Mouse (Mus musculus) spleen, adult 2 months (tissue): ENCODE results near the gene Galnt17. TPM values are rescaled to one million over a fixed set of nuclear protein-coding genes. Genes with fewer than 3 reads are reported as not detected.

ENCODE experiments used
- DNase-seq, 2 experiments: peaks; one replicate each; pipeline versions ENCODE4 v3.0.0 to v3.0.0-alpha.2; 2012 to 2021; ENCODE audit warnings: low spot score in 2 of 2, low read depth in 1 of 2
- H3K27ac ChIP-seq: fragments of 200-500 bp; 2 replicates; pipeline ENCODE4 v1.5.1; 2012; ENCODE audit warnings: low read length, inconsistent platforms; ENCODE audit not compliant: insufficient read depth
- H3K27me3 ChIP-seq: fragments of 200-500 bp; 2 replicates; pipeline ENCODE4 v1.6.1; 2012; ENCODE audit warnings: mild to moderate bottlenecking, moderate library complexity, low read length, inconsistent platforms; ENCODE audit not compliant: control insufficient read depth, insufficient read depth
- H3K36me3 ChIP-seq: fragments of 200-500 bp; 2 replicates; pipeline ENCODE4 v1.6.1; 2012; ENCODE audit warnings: mild to moderate bottlenecking, low read length, inconsistent platforms; ENCODE audit not compliant: control insufficient read depth, insufficient read depth
- H3K4me1 ChIP-seq: fragments of 200-500 bp; 2 replicates; pipeline ENCODE4 v1.6.1; 2011; ENCODE audit warnings: inconsistent platforms; ENCODE audit not compliant: control insufficient read depth, insufficient read depth, insufficient read length
- H3K4me3 ChIP-seq: fragments of 200-500 bp; 2 replicates; pipeline ENCODE4 v1.5.1; 2011; ENCODE audit warnings: mild to moderate bottlenecking, inconsistent platforms; ENCODE audit not compliant: insufficient read depth, insufficient read length; ENCODE audit errors: extremely low read depth
- CTCF ChIP-seq: fragments of 200-500 bp; IDR thresholded peaks from 2 replicates; pipeline ENCODE4 v1.5.1; 2011; ENCODE audit warnings: mild to moderate bottlenecking, inconsistent platforms; ENCODE audit not compliant: insufficient read depth, insufficient read length, insufficient replicate concordance; ENCODE audit errors: extremely low read depth
- POLR2A ChIP-seq: fragments of 200-500 bp; IDR thresholded peaks from 2 replicates; pipeline ENCODE4 v1.6.1; 2011; ENCODE audit warnings: low read depth, low read length, inconsistent platforms
- WGBS: fragments of 180-500 bp; shearing (Covaris S2); methylation state at CpG from one replicate; pipeline ENCODE4 v1.1.7; 2018; 5-methylcytosine and 5-hydroxymethylcytosine counted together
- polyA plus RNA-seq: library from polyadenylated mRNA; depleted of rRNA; stranded (reverse); fragments of >200 nt; gene quantifications from 2 replicates; pipeline ENCODE4 v1.2.3, GENCODE M21; 2012

The Galnt17 gene
- polyA plus RNA-seq, 1 experiment, result 0.04 TPM

GRCm38 (mm10) chr5:131156323-131156722 is 152.0 kb downstream of the Galnt17 start:
- H3K4me1 ChIP-seq, result no peaks in the 10 kb centered on the region
- 79% methylated on average over 3 of the region's 3 CpGs for WGBS
- no peak for DNase-seq
- H3K36me3 ChIP-seq, result no peaks in the 10 kb centered on the region
- no peaks in the 10 kb centered on the region for H3K27me3 ChIP-seq
- no peak overlapping the region for H3K4me3 ChIP-seq
- H3K27ac ChIP-seq, result no peak overlapping the region
- no peak for TF ChIP-seq POLR2A
- no peak for TF ChIP-seq CTCF

DNA sequence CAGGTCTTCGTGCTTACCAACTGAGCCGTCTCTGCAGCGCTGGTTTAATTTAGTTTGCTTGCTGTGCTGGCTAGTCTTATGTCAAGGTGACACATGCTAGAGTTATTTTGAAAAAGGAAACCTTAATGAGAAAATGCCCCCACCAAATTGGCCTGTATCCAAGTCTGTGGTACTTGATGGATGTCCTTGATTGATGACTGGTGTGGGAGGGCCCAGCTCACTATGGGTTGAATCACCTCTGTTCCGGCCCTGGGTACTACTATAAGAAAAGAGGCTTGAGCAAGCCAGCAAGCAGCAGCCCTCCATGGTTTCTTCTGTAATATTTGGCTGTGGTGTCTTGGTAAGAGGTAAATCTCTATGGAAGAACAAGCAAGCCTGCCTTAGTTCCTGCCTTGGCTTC is 165.7 kb downstream of the Galnt17 start:
- no peak for TF ChIP-seq CTCF
- TF ChIP-seq POLR2A, result no peak
- H3K4me1 ChIP-seq, result no peaks in the 10 kb centered on the region
- H3K27ac ChIP-seq, result no peak overlapping the region
- H3K36me3 ChIP-seq, result no peaks in the 10 kb centered on the region
- no peak overlapping the region for H3K4me3 ChIP-seq
- DNase-seq, result no peak
- H3K27me3 ChIP-seq, result no peaks in the 10 kb centered on the region
- 71% methylated on average over 4 of the region's 4 CpGs for WGBS

DNA sequence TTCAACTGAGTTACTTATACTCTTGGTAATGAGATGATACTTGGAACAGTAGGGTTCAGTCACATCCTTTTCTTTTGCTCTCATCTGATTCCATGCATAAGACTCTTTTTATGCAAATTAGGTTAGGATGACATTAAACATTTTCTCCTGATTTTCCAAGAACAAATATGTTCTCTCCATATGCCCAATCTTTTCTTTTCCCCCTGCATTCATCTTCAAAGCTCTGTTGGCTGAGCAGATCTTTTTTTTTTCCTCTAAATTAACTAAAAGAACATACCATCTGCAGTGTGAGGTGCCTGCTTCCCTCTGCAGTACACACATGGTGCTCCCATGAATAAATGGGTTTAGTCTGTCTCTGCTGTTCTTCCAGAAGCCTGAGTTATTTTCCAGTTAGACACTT is 173.5 kb downstream of the Galnt17 start:
- no peak for DNase-seq
- TF ChIP-seq CTCF (no peak), POLR2A (no peak)

GRCm38 (mm10) chr5:131120296-131120840 is 187.9 kb downstream of the Galnt17 start:
- Histone ChIP-seq H3K27ac (no peak overlapping the region), H3K27me3 (no peaks in the 10 kb centered on the region), H3K4me1 (no peaks in the 10 kb centered on the region), H3K36me3 (no peaks in the 10 kb centered on the region), H3K4me3 (no peak overlapping the region)
- TF ChIP-seq POLR2A (no peak), CTCF (no peak)
- no peak for DNase-seq
- 82% methylated on average over 8 of the region's 8 CpGs for WGBS

More for the DNA sequence above, 173.5 kb downstream of the Galnt17 start:
- Histone ChIP-seq H3K27me3 (no peaks in the 10 kb centered on the region), H3K4me1 (no peaks in the 10 kb centered on the region), H3K27ac (no peak overlapping the region), H3K36me3 (no peaks in the 10 kb centered on the region), H3K4me3 (no peak overlapping the region)

DNA sequence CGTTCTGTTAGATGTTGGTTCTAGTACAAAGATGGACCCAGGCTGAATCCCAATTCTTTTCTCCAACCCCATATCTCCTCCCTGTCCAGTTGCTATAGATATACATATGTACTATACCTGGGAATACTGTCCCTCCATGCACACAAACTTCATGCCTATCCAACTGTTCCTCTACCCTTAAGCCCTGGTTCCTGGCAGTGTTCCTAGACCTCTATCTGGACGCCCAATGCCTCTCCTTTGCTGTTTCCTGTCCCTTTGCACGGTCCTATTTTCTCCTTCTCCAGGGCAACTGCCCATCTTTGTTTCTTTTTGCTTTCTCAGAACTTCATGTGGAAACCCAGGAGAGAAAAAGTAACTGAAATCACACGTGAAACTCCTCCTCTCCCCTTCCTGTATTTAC is 188.4 kb downstream of the Galnt17 start:
- TF ChIP-seq POLR2A, result no peak
- TF ChIP-seq CTCF, result no peak
- DNase-seq, result no peak
- 64% methylated on average over 4 of the region's 4 CpGs for WGBS

DNA sequence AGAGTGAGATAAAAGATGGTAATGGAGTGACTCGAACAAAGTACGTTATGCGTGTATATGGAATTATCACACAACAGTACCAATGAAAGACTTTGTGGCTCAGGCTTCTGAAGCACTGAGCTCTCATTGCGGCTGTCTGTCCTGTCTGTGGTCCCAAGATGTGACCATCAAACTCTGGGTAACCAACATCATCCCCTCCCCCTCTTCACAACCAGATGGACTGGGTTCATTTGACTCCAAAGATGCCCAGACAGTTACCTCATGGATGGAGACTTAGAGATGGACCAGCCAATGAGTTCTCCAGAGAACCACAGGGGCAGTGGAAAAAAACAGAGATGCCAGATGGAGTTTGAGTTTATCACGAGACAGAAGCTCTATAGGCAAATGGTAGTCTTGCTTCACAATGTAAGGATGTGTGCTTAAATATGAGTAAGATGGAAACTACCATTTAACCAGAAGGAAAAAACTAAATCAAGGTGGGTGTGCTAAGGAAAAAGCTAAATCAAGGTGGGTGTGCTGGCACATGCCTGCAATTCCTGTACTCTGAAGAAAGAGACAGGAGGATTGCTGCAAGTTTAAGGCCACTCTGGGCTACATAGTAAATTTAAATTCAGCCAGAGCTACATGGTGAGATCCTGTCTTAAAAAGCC is 190.8 kb downstream of the Galnt17 start:
- H3K27ac ChIP-seq, result no peak overlapping the region
- no peaks in the 10 kb centered on the region for H3K27me3 ChIP-seq
- no peaks in the 10 kb centered on the region for H3K36me3 ChIP-seq
- WGBS, result 89% methylated on average over 5 of the region's 5 CpGs
- TF ChIP-seq CTCF (no peak), POLR2A (no peak)
- no peaks in the 10 kb centered on the region for H3K4me1 ChIP-seq
- DNase-seq, result no peak
- no peak overlapping the region for H3K4me3 ChIP-seq

More for the DNA sequence above, 188.4 kb downstream of the Galnt17 start:
- Histone ChIP-seq H3K36me3 (no peaks in the 10 kb centered on the region), H3K4me1 (no peaks in the 10 kb centered on the region), H3K27ac (no peak overlapping the region), H3K27me3 (no peaks in the 10 kb centered on the region), H3K4me3 (no peak overlapping the region)

DNA sequence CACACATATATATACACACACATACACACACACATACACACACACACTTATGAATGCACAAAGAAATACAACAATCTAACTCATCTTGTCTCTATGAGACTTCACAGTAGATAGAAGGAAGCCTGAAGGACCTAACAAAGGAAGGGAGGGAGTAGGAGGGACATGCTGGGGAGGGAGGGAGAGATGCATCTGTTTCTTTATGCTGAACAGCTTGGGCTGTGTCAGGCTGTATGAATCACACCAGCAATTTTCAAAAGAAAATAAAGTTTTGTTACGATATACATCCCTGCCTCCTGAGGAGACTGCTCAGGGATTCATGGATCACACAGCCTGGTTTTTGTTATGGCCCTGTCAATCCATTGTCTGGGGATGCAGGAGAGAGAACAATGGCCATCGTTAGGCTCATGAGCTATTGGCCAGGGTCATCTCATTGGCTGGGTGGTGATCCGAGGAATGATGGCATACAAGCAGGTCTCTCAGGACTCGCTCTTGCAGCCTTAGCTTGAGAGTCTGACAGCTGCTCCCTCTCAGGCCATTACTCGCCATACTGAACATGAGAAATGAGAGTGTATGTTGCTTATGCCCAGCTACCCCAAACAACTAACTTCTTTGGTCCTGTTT is 194.3 kb downstream of the Galnt17 start:
- Histone ChIP-seq H3K27ac (no peak overlapping the region), H3K27me3 (no peaks in the 10 kb centered on the region), H3K36me3 (no peaks in the 10 kb centered on the region), H3K4me3 (no peak overlapping the region), H3K4me1 (no peaks in the 10 kb centered on the region)
- WGBS, result 77% methylated on average over 5 of the region's 5 CpGs
- no peak for DNase-seq
- TF ChIP-seq POLR2A (no peak), CTCF (no peak)
